Mouse (Mus musculus) left cerebral cortex, adult 11 months (tissue): ENCODE data around the gene Tmco3.

ENCODE experiments used
- DNase-seq: peaks from one replicate; pipeline ENCODE4 v3.0.0; 2022; ENCODE audit warnings: low spot score

Tmco3 gene

DNA sequence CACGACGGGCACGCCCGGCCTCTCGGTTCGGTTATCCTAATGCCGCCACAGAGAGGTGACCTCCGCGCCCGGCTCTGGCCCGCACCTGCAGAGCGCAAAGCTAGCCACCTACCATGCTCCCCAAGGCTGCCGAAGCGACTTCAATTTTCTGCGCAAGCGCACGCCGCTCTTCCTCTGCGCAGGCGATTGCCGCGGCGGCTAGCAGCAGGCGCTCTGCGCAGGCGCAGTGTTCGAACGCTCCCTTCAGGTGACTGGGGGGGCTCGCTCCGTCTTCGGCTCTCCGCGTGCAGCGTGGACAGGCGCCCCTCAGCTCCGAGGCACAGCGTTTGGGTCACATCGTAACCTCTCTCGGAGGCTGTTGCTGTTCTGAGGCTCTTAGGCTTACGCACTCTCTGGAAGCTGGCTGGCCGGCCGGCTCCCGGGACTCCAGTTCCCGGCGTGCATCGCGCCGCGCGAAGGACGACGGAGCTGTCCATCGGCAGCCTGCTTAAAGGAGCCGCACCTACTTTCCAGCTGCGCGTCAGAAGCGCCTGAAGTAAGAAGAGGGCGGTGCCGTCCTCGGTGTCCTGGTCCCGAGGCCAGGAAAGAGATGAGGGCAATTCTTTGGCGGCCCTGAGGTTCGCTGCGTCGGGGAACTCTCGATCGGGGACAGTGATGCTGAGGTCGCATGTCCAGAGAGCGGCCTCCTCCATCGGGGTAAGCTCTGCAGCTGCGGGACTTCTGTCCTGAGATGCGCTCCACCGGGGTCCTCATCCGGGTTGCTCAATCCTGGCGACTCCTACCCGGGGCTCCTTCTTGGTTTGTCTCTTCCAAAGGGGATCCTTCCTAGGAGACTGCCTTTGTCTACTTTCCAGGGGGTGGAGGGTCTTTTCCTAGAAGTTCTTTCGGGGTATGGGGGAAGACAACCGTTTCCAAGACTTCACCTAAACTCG, at the start of gene Tmco3, which contains the start of gene Dcun1d2:
Tmco3 (plus strand) TSS at position 499 of the 932 bp plus-strand sequence.
Dcun1d2 (minus strand) TSS at position 440 of the 932 bp plus-strand sequence.
- peak; percentile 88 for DNase-seq

DNA sequence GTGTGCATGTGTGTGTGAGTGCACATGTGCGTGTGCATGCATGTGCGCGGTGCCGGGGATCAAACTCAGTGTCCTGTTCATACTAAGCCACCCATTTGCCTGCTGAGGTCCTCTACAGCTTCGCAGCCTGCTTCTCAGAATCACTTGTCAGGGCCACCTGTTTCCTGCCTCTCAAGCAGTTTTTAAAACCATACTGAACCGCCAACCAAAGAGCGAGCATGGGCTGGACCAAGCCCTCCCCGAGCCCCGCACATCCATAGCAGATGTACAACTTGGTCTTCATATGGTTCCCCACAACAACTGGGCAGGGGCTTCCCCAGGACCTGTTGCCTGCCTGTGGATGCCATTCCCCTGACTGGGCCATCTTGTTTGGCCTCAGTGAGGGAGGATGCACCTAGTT, 47.9 kb upstream of the Tmco3 start:
- no peak for DNase-seq

DNA sequence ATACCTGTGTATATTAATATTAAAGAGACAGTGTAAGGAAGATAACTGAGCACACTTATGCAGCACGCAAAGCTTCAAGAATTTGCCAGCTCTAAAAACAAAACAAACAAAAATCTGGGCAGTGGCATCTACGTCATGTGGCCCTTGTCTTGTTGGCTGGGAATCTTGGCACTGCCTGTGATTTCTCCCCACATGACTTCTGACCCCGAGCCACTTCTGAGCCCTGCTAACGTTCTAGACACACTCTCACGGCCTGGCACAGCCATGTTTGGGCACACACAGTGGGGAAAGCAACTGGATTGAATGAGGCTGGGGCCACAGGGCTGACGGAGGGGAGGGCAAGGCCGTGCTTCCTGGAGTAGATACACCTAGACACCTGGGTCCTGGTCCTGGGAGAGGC, 47.3 kb upstream of the Tmco3 start:
- DNase-seq: no peak

DNA sequence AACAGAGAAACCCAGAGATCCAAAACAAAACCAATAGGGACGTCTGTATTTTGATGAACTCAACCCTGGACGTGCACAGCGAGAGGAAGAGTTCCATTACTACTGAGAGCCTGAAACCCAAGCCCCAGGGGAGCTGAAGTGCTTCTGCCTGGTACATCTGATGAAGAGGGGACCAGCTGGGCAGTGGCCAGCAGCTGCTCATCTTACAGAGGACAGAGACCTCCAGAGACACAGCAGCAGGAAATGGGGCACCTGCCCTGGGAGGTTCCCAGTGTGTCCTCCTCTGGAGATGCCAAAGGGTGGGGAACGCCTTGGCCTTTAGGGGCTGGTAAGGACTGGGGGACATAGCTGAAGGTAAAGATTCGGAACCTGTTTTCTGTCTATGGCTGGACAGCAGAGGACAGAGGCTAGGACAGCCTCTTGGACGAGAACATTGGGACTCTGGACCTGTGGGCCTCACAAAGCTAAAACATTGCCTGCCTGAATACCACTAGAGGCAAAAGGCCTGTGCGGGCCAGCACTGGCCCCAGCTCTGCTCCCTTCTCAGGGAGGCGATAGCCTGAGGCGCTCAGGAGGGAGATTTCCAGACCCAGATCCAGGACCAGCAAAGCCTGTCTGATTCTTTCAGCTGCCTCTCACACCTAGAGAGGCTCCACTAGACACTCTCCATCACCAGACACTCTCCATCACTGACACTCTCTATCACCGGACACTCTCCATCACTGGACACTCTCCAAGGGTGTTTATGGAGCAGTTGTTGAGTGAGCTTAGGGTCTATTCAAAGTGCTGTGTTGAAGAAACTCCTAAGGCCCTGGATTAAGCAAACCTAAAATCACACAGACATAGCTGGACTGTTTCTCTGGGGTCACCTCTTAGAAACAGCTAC, 44.8 kb upstream of the Tmco3 start:
- no peak for DNase-seq

DNA sequence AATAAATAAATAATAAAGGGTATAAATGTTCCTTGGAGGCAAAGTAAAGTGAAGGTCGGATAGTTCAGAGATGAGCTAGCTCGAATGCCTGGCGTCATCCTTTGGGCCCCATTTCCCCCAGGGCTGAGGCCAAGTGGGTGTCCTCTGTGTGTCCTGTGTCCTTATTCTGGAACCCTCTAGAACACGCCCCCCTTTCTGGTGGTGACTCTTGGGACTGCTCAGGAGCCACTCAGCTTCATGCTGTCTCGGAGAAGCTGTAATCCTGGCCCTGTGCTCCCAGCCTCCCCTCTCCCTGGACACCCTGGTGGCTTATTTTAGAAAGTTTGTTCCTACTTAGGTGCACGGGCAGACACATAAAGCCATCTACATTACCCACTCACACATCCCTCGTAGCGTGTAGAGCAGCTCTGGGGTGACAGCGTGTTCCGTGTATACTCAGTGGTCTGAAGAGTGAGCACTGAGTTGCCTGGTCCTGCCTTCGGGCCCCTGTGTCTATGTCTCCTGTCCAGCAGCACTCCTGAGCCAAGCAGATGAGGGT, 43.6 kb upstream of the Tmco3 start:
- no peak for DNase-seq

DNA sequence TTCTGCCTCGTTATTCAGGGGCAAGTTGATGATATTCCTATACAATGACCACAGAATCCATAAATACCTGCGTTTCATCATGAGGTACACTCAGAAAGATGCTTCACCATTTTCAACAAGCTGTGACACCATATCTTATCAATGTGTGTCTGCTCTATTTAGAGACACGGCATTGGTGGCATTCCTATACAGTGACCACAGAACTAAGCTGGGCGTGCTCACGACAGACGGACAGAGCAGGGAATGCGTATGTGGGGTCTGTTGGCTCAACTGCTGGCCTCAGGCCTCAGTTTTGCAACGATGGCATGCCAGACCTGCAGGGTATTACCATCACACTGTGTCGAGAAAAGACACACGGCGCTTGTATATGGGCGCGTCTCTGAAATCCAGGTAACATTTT, 35.2 kb upstream of the Tmco3 start:
- DNase-seq: no peak

DNA sequence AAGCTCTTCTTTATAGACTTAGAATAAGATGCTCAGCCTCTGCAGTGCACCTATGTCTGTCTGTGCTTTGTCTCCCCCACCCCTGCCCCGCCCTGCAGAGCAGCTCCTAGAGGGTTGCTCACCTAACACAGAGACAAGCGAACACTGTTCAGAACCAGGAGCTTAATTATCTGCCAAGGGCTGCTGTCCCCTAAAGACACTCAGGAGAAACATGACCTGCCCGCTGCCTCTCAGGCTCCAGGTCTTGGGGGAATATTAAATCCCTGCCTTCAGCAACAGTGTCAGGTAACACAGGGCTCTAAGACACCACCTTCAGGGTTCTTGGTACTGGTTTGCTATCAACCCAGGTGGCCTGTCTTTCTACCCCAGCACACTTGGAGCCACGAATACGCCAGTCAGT, 34.6 kb upstream of the Tmco3 start:
- DNase-seq: no peak

DNA sequence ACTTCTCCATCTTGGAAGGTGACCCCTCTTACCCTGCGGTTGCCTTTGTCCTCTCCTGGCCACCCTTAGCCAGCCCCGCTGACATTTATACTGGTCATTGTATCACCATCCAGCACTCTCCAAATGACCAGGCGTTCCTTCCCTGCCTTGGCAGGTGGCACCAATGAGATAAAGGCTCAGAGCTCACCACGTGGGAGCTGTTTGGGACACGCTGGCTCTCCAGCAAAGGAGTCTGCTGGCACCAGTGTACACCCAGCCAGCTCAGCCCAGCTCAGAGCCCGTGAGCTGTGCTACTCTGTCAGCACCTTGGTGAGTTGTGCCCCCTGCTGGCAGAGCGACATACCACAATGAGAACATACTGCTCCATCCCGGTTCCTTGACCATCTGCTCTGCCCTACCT, 34.0 kb upstream of the Tmco3 start, which contains the start of gene Adprhl1:
Adprhl1 (minus strand) TSS at position 144 of the 400 bp plus-strand sequence.
- DNase-seq: peak; percentile 57

DNA sequence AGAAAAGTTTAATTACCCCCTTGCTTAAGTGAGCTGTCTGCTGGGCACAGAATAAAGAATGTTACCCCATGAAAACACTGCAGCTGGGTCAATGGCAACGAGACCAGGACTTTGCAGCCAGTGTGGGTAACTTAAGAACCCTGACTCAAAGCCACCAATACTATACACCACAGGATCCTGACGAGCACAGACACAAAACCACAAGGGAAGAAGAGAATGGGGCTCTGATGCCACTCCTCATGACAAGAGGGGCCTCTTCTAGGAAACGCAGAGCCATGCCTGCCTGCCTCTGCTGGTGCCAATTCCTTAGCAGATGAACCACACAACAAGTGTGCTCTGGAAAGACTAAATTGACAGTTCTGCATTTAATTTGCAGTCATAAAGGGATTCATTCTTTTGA, 24.6 kb upstream of the Tmco3 start:
- no peak for DNase-seq

DNA sequence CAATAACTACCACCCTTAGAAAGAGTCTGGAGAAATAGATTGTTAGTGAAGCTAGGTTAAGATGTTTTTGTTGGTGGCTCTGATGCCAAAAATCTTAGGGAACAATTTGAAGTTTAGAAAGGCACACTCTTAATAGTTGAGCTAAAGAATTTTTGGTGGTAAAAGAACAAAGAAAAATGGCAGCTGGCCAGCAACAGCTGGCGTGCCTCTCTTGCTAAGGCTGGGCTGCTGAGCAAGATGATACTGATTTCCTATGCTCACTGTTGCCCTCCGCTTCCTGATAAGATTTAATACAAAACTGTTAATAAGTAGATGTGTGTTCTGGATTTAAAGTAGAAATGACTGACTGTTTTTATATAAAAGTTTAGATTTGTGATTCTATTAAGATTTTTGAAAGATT, 20.4 kb upstream of the Tmco3 start:
- no peak for DNase-seq

DNA sequence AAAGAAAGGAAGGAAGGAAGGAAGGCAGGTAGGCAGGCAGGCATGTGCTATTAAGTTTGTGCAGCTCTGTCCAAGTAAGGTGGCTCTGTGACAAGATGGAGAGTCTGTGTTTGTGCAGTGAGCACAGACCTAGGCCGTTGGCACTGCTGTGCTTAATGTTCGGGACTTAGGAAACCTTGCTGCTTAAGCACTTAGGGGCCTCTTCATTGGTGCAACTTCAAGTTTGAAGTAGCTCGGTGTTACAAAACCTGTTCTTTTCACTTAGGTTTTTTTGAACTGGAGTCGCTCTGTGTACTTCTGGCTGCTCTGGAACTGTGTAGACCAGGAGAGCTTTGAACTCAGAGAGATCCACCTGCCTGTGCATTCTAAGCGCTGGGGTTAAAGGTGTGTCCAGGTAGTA, 15.2 kb upstream of the Tmco3 start:
- no peak for DNase-seq

DNA sequence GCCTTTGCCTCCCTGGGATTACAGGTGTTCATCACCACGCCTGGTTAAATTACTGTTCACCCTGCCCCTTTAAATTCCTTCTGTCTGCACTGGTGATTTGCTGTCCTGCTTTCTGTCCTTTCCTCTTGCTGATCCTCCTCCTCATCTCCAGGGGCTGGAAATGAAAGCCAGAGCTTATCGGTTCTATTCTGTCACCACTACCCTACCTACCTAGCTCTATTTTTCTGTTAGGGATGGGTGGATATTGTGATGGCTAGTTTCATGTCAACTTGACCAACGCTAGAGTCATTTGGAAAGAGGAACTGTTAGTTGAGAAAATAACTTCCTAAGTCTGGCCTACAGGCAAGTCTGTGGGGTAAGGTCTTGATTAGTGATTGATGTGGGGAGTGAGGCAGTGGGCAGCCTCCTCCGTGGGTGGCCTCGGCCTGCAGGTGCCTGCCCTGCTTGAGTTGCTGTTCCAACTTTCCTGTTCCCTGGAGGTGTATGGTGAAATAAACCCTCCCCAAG, 11.0 kb upstream of the Tmco3 start:
- no peak for DNase-seq

DNA sequence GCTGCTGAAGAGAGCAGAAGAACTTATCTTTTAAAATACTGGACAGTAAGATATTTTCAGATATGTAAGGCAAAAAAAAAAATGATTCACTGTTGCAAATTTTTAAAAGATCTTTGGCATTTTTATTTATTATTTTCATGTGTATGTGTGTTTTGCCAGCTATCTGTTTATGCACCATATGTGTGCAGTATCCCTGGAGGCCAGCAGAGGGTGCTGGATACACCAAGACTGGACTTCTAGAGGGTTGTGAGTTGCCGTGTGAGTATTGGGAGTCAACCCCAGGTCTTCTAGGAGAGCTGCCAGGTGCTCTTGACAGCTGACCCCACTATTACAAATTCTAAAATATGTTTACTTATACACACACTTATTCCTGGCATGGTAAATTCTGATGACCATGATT, 4.8 kb upstream of the Tmco3 start:
- DNase-seq: no peak

DNA sequence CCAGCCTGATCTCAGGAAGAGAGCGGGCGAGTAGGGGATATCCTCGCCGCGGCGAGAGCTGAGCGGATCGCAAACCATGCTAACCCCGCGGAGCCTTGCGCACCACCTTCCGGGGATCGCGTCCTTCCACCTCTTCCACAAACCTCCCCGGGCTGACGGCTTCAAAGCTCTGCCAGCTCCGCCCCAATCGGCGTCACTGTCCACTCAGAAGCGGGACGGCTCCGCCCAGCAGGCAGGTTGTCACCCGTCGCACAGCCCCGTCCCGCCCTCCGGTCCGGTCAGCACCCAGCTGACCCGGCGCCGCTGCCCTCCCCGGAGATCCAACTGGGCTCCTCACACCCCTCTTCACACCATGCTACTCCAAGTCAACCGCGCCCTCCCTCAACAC, 692 bp upstream of the Tmco3 start:
- DNase-seq: peak; percentile 77

DNA sequence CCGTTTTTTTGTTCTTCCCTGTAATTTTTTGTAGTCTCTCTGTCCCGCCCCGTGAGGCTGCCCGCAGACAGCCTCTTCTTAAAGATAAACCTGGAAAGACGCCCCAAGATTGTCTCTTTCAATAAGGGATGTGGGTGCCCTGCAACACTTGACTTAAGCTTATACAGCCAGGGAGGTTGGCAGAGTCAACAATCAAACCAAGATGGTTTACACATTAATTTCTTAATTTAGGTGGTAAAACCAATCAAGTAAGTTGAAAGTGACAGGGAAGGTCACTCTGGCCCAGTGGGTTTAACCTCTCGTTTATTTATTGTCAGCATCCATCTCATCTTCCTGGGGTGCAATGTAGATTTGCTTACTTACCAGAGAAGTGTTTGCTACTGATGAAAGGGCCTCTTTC, 656 bp downstream of the Tmco3 start:
- no peak for DNase-seq

DNA sequence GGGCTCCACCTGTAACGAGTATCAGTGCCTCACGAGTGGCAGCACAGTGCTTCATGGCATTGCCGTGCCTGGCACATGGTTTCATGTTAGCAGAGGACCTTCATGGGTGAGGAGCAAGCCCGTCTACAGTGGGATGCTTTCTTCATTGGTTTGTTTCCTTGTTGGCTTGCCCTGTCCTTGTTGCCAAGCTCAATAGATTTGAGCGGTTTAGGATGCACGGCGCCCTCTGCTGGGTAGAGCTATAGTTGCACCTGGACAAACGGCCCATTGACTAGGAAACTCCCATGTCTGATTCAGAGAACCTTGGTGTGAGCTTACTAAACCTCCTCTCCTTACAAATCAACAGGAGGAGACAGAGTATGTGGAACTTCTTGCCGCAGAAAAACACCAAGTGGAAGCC, 4.4 kb downstream of the Tmco3 start:
- peak; percentile 37 for DNase-seq

DNA sequence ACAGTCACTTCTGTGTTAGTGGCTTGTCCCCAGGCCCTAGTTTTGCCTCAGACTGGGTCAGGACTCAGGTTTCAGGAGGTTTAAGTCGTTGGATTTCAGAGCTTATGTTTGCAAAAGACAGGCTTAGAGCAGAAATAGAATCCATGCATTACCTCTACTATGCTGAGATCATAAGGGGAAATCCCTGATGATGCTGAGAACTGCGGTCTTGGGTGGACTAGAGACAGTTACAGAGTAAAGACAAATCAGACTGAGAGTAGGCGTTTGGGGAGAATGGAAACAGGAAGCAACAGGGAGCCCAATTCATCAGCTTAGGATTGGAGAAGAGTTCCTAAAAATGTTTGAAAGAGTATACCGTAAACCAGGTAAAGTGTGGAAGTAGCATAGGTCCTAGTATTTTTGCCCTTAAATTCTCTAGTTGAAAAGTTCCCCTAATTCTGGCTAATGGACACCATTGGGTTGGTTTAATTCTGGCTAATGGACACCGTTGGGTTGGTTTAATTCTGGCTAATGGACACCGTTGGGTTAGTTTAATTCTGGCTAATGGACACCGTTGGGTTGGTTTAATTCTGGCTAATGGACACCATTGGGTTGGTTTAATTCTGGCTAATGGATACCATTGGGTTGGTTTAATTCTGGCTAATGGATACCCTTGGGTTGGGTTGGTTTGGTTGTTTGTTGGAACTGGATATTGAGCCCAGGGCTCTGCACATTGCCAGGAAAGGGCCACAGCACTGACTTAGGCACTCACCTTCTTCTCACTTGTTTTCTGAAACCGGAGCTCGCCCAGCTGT, 5.9 kb downstream of the Tmco3 start:
- DNase-seq: no peak

DNA sequence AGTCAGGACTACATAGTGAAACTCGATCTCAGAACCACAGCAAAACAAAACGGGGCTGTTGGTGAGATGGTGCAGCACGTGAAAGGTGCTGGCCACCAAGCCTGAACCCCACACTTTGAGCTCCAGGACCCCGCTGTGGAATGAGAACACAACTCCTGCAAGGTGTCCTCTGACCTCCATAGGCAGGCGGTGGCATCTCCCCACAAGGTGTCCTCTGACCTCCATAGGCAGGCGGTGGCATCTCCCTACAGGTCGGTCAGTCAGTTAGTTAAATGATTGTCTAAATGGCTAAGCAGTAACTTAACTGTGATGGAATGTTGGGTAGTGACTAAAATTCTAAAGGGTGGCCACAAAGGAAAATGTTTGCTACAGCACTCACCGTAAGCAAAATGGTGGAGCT, 11.6 kb downstream of the Tmco3 start:
- no peak for DNase-seq

DNA sequence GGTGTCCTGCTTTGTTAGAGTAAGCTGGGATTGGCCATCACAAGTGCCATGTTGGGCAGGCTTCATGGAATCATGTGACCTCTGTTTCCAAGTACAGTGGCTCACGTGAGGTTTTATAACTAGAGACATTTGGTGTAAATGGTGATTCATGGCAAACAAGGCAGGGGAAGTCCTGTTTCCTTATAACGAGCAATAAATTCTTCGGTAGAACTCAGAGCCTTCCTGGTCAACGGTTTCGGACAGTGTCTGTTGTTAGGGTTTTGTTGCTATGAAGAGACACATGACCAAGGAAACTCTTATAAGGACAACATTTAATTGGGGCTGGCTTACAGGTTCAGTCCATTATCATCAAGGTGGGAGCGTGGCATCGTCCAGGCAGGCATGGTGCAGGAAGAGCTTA, 13.0 kb downstream of the Tmco3 start:
- no peak for DNase-seq

DNA sequence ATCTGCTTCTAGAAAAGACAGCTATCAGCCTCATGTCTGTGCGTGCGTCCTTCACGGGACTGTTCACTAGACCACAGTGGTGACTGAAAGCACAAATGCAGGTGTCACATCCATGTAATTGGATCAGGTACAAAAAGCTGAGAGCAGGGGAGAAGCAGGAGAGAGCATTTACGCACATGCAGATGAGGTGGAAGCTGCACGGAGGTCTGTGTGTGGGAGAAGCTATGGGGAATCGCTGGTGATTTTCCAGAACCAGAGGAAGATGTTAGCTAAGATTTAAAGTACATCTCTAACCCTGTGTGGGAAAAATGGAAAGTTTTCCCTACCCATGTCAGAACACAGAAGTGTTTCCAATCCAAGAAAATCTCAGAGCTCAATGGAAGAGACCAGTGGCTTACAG, 17.5 kb downstream of the Tmco3 start:
- DNase-seq: peak; percentile 37

DNA sequence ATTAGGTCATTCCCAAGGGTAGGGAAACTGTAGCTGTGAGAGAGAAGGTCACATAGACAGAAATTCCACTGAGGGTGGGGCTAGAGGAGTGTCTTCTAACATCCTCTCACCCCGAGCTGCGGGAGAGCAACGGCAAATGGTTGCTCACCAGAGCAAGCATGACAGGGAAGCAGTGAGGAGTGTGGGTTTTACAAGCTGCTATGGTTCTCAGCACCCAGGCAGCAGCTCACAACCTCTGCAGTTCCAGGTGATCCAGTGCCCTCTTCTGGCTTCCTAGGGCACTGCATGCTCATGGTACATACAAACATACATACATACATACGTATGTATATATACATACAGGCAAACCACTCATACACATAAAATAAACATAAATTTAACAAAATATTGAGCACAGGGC, 17.9 kb downstream of the Tmco3 start:
- no peak for DNase-seq
